Mouse (Mus musculus) limb, embryonic 11.5 days (tissue): ENCODE results near the gene Mfap5. TPM values are rescaled to one million over a fixed set of nuclear protein-coding genes. Genes with fewer than 3 reads are reported as not detected.
A peak's percentile ranks its signal among the peaks of the same experiment; 100 is the strongest.

Source experiments
- ATAC-seq: fragments of 200-750 bp; cut with Nextera tagmentation; 2 replicates; pipeline ENCODE4 v1.8.0; 2017; ENCODE audit warnings: low read depth; ENCODE audit not compliant: insufficient number of reproducible peaks, low FRiP score, low TSS enrichment
- DNase-seq: peaks from one replicate; pipeline ENCODE4 v3.0.0-alpha.2; 2015; ENCODE audit warnings: low spot score
- H3K27ac ChIP-seq: fragments of 300-500 bp; sonication (generic); replicated peaks from 2 replicates; pipeline ENCODE4 v1.5.1; 2014; ENCODE audit warnings: low read depth, mild to moderate bottlenecking, low read length
- H3K27me3 ChIP-seq: fragments of 300-500 bp; sonication (generic); 2 replicates; pipeline ENCODE4 v1.6.1; 2014; ENCODE audit warnings: mild to moderate bottlenecking, low read length, mixed read lengths; ENCODE audit not compliant: control insufficient read depth, insufficient read depth
- H3K36me3 ChIP-seq: fragments of 300-500 bp; sonication (generic); 2 replicates; pipeline ENCODE4 v1.6.1; 2014; ENCODE audit warnings: mild to moderate bottlenecking, low read length, moderate library complexity, mixed read lengths; ENCODE audit not compliant: control insufficient read depth, insufficient read depth
- H3K4me1 ChIP-seq: fragments of 300-500 bp; sonication (generic); 2 replicates; pipeline ENCODE4 v1.6.1; 2014; ENCODE audit warnings: low read length, mixed read lengths; ENCODE audit not compliant: control insufficient read depth, insufficient read depth
- H3K4me2 ChIP-seq: fragments of 300-500 bp; sonication (generic); 2 replicates; pipeline ENCODE4 v1.6.1; 2014; ENCODE audit warnings: low read depth, mild to moderate bottlenecking, moderate library complexity; ENCODE audit not compliant: severe bottlenecking
- H3K4me3 ChIP-seq: fragments of 300-500 bp; sonication (generic); 2 replicates; pipeline ENCODE4 v1.5.1; 2014; ENCODE audit warnings: low read depth, low read length
- H3K9ac ChIP-seq: fragments of 300-500 bp; sonication (generic); 2 replicates; pipeline ENCODE4 v1.6.1; 2014; ENCODE audit warnings: mild to moderate bottlenecking, low read length
- H3K9me3 ChIP-seq: fragments of 300-500 bp; sonication (generic); 2 replicates; pipeline ENCODE4 v1.6.1; 2016; ENCODE audit warnings: low read length; ENCODE audit not compliant: control insufficient read depth
- WGBS: fragments of 180-500 bp; shearing (Covaris S2); extraction: QIAGEN DNeasy Blood & Tissue Kit; methylation state at CpG from one replicate; pipeline ENCODE4 v1.1.7; 2014; 5-methylcytosine and 5-hydroxymethylcytosine counted together
- polyA plus RNA-seq: library from polyadenylated mRNA; unstranded; fragments of >200 nt; fragmentation: Nextera tagmentation; extraction: Ambion mirVana; gene quantifications from 2 replicates; pipeline ENCODE4 v1.2.1, GENCODE M21; 2014

Mfap5 gene
- polyA plus RNA-seq, 1 experiment from 2014 or later = 0.44 TPM

DNA sequence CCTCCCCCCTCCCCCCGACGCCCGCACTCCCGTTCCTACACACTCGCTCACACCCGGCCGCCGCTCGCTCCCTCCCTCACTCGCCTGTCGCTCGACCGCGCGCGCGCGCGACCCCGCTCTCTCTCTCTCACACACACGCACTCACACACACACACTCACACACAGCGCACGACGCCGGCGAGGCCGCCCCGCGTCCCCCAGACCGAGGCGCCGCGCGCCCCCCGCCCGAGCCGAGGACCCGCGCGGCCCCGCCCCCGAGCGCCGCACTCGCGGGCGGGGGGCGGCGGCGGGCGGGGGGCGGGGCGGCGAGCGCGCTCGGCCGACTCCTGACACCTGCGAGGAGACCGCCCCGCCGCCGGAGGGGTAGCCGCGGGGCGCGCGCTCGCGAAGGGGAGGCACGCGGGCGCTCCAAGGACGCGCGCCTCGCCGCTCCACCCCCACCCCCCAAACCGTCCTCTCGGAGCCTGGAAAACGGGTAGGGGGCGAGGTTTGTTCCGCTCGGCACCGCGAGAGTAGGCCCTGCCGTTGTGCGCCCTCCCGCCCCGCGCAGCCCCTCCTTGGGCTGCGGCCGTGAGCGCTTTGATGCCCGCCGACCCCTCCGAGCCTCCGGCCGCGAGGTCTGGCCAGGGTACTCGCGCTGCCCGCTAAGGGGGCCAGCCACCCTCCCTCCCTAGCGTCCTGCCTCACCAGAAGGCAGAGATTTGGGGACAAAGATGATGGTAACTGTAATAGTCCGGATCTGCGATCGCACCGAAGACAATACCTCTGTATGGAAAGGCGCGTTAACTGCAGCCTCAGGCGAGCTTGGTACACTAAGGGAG is 19.1 kb upstream of the Mfap5 start:
- DNase-seq (peak; percentile 88), ATAC-seq (peak; percentile 83)
- Histone ChIP-seq H3K36me3 (no peaks in the 10 kb centered on the region), H3K9ac (peak overlapping the region; percentile 85), H3K4me1 (no peaks in the 10 kb centered on the region), H3K4me3 (peak overlapping the region; percentile 64), H3K27me3 (no peaks in the 10 kb centered on the region), H3K27ac (peak overlapping the region; percentile 82), H3K4me2 (peak overlapping the region; percentile 29), H3K9me3 (no peaks in the 10 kb centered on the region)
- 1% methylated on average over 72 of the region's 111 CpGs for WGBS

DNA sequence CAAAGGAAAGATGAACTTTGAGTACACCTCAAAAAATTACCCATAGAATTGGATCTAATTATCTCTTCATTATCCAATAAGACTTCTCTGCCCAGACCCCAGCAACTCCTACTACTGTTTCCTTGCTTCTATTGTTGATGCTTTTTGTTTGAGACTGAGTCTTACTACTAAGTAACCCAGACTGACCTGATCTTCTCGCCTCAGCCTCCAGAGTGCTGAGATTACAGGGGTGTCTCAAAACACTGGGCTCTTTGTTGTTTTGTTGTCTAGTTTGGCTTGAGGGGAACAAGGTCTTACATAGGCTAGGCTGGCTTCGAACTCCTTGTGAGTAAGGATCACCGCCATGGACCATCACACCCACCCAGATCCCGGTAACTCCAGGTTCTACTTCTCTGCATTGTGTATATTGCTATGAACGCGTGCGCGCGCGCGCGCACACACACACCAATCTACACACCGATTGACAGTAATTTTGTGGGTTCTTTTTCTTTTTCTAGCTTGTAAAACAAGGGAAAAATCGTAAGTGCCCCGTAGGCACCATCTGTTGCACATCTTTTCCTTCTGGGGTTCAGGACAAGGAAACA is 14.6 kb upstream of the Mfap5 start:
- DNase-seq (peak; percentile 56), ATAC-seq (no peak)
- peaks cover 14% of the 10 kb centered on the region; the same call in 1 of the 2 replicates for H3K4me1 ChIP-seq
- peak overlapping the region; percentile 27; the same call in 1 of the 2 replicates for H3K4me3 ChIP-seq
- peak overlapping the region; percentile 28 for H3K9ac ChIP-seq
- no peaks in the 10 kb centered on the region for H3K9me3 ChIP-seq
- no peaks in the 10 kb centered on the region for H3K27me3 ChIP-seq
- H3K27ac ChIP-seq = peak overlapping the region; percentile 85
- WGBS = 27% methylated on average over 15 of the region's 15 CpGs
- H3K36me3 ChIP-seq = no peaks in the 10 kb centered on the region
- H3K4me2 ChIP-seq = peak overlapping the region; percentile 31

DNA sequence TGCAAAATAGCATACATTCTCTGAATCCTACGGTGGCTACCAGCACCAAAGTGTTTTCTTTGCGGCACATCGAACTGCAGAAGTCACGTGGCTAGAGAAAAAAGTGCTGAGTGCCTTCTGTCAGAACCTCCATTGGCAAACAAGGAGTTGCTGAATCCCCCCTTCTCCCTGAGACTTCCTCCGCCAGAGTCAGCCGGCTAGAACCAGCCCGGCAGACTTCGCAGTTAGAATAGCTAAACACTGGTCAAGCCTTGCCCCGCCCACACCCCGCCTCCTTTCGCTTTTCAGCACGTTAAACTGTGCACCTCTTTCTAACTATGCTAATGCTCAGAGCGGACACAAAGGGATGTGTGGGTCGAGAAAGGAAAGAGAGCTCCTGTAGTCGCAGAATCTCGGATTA is 14.1 kb upstream of the Mfap5 start:
- H3K4me3 ChIP-seq = peak overlapping the region; percentile 27
- H3K4me1 ChIP-seq = peaks cover 18% of the 10 kb centered on the region
- WGBS = 0% methylated on average over 16 of the region's 16 CpGs
- H3K27me3 ChIP-seq = no peaks in the 10 kb centered on the region
- peak; percentile 87 for ATAC-seq
- peak overlapping the region; percentile 31 for H3K4me2 ChIP-seq
- DNase-seq = peak; percentile 97
- H3K36me3 ChIP-seq = no peaks in the 10 kb centered on the region
- H3K27ac ChIP-seq = peak overlapping the region; percentile 85
- no peaks in the 10 kb centered on the region for H3K9me3 ChIP-seq
- peak overlapping the region; percentile 68 for H3K9ac ChIP-seq

DNA sequence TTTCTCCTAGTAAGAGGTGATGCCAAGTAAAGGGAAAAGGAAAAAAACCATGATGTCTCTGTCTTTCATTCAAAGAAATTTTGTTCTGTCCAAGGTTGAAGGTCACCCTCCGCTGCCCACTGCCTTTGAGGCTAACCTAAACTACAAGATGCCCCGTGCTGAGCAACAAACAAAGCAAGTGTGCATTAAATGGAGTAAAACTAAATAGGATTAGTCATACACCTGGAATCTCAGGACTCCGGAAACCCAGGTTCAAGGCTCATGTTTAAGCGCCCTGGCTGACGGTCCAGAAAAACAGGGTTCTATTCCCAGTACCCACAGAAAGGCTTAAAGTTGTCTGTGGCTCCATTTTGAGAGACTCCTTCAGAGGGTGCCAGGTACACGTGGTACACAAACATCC is 13.2 kb upstream of the Mfap5 start:
- ATAC-seq = no peak
- no peaks in the 10 kb centered on the region for H3K27me3 ChIP-seq
- no peaks in the 10 kb centered on the region for H3K9me3 ChIP-seq
- H3K4me1 ChIP-seq = peaks cover 18% of the 10 kb centered on the region
- H3K9ac ChIP-seq = no peak overlapping the region
- H3K36me3 ChIP-seq = no peaks in the 10 kb centered on the region
- no peak overlapping the region; the same call in 1 of the 2 replicates for H3K4me3 ChIP-seq
- H3K27ac ChIP-seq = no peak overlapping the region
- WGBS = 42% methylated on average over 6 of the region's 6 CpGs
- peak; percentile 35 for DNase-seq
- no peak overlapping the region; the same call in 1 of the 2 replicates for H3K4me2 ChIP-seq

DNA sequence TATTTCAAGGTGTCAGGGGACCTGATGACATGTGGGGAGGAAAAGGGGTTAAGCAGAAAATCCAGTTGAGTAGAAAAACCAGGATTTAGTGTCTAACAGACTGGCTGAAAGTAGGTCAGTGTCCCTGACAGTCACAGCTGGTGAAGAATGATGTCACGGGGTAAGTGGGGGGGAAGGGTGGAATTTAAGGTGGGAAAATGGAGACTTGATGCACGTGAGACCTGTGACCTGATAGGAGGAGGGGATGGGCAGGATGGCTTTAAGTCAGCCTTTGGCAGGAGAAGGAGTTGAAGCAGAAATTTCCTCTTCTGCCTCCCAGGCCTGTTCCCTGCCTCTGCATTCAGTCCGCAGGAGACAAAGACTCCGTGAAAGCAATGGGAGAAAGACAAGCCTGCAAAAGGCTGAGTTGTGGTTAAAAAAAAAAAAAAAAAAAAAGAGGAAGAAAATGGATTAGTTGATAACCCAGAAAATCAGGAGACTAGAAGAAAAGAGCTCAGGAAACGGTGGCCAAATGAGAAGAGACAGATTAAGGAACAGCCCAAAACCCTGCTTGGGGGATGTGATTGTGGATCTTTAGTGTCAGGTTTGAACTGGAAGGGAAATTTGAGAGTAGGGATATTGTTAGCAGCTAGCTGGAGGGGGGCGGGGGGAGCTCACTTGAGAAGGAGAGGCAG is 11.7 kb upstream of the Mfap5 start:
- WGBS = 47% methylated on average over 6 of the region's 6 CpGs
- ATAC-seq = no peak
- Histone ChIP-seq H3K4me2 (no peak overlapping the region), H3K36me3 (no peaks in the 10 kb centered on the region), H3K27ac (no peak overlapping the region), H3K9ac (no peak overlapping the region), H3K4me3 (no peak overlapping the region), H3K9me3 (no peaks in the 10 kb centered on the region), H3K4me1 (peaks cover 18% of the 10 kb centered on the region), H3K27me3 (no peaks in the 10 kb centered on the region)
- DNase-seq = peak; percentile 24

DNA sequence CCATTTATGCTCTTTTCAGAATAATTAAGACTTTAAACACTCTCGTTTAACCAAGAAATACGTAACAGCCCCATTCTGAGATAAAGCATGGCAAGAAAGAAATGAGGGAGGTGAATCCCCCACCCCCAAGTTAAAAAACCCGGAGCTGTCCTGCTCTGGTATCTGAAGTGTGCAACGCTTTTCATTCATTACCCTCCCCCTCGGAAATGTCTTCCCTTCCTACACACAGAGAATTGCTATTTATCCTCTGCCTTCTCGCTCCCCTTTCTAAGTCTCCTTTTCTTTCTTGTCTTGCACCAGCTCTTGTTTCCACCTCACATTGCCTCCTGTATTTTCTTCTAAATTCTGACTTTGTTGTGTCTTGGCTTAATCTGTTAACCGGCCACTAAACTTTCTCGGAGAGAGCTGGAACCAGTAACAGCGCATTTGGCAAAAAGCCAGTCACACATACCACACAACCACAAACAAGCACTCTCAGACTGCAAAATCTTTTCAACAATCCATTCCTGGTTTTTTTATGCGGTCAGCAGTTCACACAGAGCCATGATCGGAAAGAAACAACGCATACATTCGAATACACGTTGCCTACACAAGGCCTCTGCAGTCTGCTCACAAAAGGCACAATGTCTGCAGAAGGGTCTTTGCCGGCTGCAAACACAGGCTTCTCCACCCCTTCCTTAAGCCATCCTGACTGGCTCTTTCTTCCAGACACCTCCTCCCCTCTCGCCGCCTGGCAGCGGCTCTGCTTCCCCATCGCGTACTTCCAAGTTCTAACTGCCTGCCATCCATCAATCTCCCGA is 10.4 kb upstream of the Mfap5 start:
- peak; percentile 80 for DNase-seq
- 12% methylated on average over 21 of the region's 21 CpGs for WGBS
- no peak overlapping the region for H3K4me3 ChIP-seq

DNA sequence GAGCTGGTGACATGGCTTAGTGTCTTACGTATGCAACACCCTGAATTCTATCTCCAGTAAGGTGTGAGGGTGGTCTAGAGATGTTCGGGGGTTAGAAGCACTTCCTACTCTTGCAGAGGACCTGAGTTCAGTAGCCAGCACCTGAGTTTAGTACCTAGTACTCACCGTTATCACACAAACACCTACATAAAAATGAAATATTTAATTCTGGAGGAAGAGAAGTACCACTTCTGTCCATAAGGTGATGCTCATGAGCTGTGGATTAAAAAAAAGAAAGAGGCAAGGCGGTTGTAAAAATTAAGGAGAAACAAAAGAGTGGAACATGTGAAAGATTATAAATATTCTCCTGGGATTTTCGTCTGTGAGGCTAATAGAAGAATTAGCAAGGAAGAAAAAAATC is 9.1 kb upstream of the Mfap5 start:
- ATAC-seq (no peak), DNase-seq (peak; percentile 32)
- Histone ChIP-seq H3K9ac (no peak overlapping the region), H3K36me3 (no peaks in the 10 kb centered on the region), H3K27ac (peak overlapping the region; percentile 70; the same call in 1 of the 2 replicates), H3K4me3 (no peak overlapping the region), H3K9me3 (no peaks in the 10 kb centered on the region), H3K4me1 (peaks cover 18% of the 10 kb centered on the region), H3K4me2 (no peak overlapping the region), H3K27me3 (no peaks in the 10 kb centered on the region)
- WGBS = 39% methylated on average over 5 of the region's 5 CpGs

More for the DNA sequence above, 10.4 kb upstream of the Mfap5 start:
- Histone ChIP-seq H3K36me3 (no peaks in the 10 kb centered on the region), H3K27me3 (no peaks in the 10 kb centered on the region), H3K27ac (peak overlapping the region; percentile 70), H3K9ac (peak overlapping the region; percentile 47), H3K4me2 (peak overlapping the region; percentile 10; the same call in 1 of the 2 replicates), H3K9me3 (no peaks in the 10 kb centered on the region), H3K4me1 (peaks cover 18% of the 10 kb centered on the region)
- peak; percentile 32 for ATAC-seq

DNA sequence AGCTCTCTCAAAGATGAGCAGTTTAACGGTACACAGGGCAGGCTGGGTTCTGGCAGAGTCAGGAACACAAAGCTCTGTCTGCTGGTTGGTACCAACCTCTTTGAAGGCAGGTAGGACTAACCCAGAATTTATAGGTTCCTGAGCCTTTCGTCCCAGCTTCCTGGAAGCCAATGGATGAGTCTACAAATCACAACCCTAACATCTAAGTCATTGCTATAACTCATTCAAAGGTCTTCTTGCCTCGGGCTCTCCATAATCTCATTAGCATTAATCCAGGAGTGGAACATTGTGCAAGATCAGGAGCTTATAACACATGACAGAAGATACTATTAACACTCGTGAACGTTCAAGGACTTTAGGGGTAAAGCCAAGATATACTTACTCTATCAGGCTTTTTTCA is 7.0 kb upstream of the Mfap5 start, which contains the start of gene Rimklb:
Gene Rimklb (minus strand): TSS at position 101 of the 400 bp plus-strand sequence.
- Histone ChIP-seq H3K4me1 (peaks cover 13% of the 10 kb centered on the region), H3K9me3 (no peaks in the 10 kb centered on the region), H3K27me3 (no peaks in the 10 kb centered on the region), H3K4me2 (no peak within 1 kb of the TSS), H3K4me3 (no peak within 1 kb of the TSS), H3K36me3 (no peaks in the 10 kb centered on the region), H3K27ac (no peak within 1 kb of the TSS), H3K9ac (no peak within 1 kb of the TSS)
- DNase-seq (no peak), ATAC-seq (no peak)
- 83% methylated on average over 5 of the region's 5 CpGs for WGBS
